Mouse (Mus musculus) thymus, adult 18-20 months (tissue): ENCODE measurements around the gene Gins3.
"Not testable (repeated sequence)": the region's sequence is repeated elsewhere in the genome, so short reads cannot be mapped to it uniquely, and the experiment has no call there.

Experiments
- DNase-seq, 2 experiments: peaks; one replicate each; pipeline ENCODE4 v3.0.0; 2022; ENCODE audit warnings: mixed read lengths in 2 of 2

The Gins3 gene

DNA sequence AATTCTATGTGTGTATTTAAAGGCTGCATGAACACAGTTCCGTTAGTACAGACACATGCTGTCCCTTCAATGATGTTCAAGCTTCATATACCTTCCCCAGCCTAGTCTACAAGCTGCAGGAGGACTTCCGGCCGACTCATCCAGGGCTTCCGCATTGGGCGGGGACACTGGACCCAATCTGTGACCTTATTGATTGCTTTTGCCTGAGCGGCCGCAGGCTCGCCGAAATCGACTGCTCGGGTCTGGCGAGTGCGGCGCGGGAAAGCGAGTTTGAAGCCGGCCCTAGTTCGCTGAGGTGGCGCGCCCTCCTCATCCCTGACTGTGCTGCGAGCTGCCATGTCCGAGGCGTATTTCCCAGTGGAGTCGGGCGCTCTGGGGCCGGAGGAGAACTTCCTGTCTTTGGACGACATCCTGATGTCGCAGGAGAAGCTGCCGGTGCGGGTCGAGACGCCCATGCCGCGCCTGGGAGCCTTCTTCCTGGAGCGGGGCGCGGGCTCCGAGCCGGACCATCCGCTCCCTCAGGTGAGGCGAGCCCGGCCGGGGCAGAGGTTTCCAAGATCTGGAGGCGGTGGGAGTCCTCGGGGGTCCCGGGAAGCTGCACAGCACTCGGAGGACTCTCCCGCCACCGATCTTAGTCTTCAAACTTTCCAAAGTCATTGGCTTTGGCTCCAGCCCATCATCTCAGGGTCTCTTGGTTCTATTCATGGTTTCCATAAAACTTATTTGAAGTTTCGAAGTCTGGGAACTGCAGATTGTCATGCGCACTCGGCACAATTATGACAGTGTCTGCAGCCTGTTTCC is at the start of gene Gins3:
Gene Gins3 (plus strand): TSS at position 192 of the 801 bp plus-strand sequence.
- peak; percentile 82 to 88 for DNase-seq

DNA sequence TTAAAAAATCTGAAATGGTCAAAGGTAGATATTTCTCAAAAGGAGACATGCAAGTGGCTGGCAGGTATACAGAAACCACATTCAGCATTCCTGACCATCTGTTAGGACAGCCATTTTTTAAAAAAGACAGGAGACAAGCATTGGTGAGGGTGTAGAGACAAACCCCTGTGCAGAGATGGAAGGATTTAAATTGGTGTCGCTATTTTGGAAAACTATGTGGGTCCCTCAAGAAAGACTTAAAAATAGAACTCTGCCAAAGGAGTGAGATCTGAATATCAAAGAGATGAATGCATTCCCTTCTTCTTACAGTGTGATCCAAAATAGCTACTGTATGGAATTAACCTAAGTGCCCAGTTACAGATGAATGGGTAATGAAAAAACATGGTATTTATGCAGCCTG is 45.9 kb upstream of the Gins3 start:
- DNase-seq, result no peak

GRCm38 (mm10) chr8:95589282-95589681 is 44.0 kb upstream of the Gins3 start:
- DNase-seq, result no peak

GRCm38 (mm10) chr8:95590539-95590938 is 42.7 kb upstream of the Gins3 start:
- DNase-seq, result no peak

DNA sequence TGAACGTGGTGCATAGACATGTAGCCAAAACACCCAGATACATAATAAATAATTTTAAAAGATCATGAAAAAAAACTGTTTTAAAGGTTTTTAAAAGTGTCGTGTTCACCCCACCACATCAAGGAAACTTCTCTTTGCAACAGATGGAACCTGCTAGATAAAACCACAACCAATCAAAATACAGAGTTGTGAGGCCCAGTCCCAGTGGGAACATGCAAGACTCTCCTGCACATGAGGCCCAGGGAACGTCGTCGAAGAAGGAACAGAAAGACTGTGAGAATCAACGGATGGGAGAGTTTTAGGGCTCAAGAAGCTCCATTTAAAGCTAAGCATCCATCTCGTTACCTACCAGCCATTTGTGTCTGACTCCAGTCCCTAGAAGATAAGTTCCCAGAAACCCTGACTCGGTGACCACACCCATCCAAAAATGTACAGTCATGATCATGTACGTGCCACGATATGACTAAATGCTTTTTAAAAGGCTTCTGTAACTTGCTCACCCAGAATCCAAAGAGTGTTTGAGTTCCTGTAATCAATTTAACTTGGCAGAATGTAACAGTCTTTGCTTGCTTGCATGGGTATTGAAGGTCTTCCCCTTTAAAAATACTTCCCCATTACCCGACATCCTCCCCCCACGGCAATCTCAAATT is 41.0 kb upstream of the Gins3 start:
- DNase-seq, result no peak

GRCm38 (mm10) chr8:95593439-95594393 is 39.5 kb upstream of the Gins3 start:
- DNase-seq, result no peak

DNA sequence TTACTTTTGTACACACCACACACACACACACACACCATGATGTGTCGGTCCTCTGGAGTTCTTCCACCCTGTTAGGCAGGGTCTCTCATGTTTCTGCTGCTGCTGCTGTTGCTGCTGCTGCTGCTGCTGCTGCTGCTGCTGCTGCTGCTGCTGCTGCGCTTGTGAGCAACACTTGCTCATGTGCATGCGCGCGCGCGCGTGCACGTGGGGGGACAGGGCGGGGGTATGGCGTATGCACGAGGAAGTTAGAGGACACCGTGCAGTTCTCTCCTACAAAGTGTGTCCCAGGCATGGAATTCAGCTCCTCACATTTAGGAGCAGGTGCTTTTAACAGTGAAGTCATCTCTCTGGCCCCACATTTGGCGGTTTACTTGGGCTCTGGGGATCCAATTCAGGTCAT is 38.1 kb upstream of the Gins3 start:
- no peak for DNase-seq

GRCm38 (mm10) chr8:95596841-95597241 is 36.4 kb upstream of the Gins3 start:
- DNase-seq, result no peak

DNA sequence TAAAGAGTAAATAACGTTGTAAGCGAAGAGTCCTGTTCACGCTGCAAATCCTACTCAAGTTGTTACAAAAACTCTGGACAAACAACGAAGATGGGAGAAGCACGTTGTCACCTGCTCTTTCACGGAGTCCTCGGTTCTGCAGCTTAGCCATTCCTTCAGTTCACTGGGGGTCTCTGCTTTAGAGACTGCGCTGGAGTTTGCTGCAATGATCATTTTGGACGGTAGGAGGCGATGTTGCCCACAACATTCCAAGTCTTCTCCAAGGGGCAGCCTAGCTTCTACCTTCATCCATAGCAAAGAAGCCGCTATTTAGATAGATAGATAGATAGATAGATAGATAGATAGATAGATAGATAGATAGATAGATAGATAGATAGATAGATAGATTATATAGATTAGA is 33.4 kb upstream of the Gins3 start:
- DNase-seq, result no peak

DNA sequence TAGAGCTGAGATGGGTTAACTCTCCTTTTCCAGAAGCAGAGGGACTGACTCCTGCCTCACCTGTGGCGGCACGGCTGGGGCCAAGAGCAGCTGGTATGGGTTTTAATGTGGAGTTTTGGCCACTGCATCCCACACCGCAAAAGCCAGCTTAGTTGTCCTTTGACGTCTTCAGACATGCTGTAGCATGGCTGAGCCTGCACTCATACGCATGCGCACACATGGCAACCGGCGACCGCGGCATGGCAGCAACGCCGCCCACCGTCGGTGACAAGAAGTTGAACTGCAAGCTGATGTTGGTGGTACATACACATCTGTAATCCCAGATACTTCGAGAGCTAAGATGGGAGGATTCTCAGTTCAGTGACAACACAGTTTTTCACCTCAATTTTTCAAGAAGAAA is 31.9 kb upstream of the Gins3 start:
- DNase-seq, result no peak

DNA sequence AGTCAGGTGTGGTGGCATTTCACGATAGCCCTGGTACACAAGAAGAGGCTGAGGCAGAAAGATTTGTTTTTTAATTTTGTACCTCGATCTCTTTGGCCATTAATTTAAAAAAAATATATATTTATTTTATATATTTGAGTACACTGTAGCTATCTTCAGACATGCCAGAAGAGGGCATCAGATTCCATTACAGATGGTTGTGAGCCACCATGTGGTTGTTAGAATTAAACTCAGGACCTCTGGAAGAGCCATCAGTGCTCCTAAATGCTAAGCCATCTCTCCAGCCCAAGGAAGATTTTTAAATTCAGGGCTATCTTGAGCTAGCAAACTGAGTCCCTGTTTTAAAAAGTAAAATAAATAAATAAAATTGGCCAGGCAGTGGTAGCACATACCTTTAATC is 31.1 kb upstream of the Gins3 start:
- DNase-seq, result no peak

- not testable (repeated sequence) for DNase-seq
Observed at GRCm38 (mm10) chr8:95606509-95606908, 26.7 kb upstream of the Gins3 start.

DNA sequence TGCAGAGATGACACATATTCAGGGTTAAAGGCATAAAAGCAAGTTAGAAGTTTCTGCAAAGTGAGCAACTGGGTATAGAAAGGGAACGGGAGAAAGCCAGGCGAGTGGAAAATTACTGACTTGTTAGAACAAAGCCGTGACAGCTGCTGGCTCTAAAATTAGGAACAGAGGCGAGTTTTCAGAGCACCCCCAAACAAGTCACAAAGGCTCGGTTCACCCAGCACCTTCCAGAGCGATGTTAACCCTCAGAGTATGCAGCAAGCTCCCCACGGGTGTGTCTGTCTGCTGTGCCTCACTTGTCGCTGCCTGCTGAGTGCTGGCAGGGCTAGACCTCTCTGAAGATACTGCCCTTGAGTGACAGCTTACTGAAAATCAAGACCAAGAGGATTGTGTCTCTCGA is 26.0 kb upstream of the Gins3 start:
- no peak for DNase-seq

GRCm38 (mm10) chr8:95609406-95609805 is 23.8 kb upstream of the Gins3 start:
- DNase-seq, result no peak

GRCm38 (mm10) chr8:95610749-95611148 is 22.5 kb upstream of the Gins3 start:
- no peak for DNase-seq

DNA sequence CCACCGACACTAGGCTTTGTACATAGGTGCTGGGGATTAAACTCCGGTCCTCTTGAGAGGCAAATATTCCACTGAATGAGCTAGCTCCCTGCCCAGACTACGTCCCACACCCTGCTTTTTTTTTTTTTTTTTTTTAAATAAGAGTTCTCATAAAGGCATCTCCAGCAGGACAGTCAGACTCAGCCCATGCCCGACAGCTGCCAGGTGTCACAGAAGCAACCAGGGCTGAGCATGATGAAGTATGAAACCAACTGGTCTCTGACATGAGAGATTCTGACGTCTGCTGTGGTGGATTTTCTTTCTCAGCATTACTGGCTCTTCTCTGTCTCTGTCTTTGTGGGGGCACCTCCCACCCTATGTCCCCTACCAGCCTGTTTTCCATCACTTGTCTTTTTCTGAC is 21.5 kb upstream of the Gins3 start:
- no peak for DNase-seq

GRCm38 (mm10) chr8:95616383-95616782 is 16.9 kb upstream of the Gins3 start:
- no peak for DNase-seq

GRCm38 (mm10) chr8:95620046-95620445 is 13.2 kb upstream of the Gins3 start:
- no peak for DNase-seq

GRCm38 (mm10) chr8:95624833-95625232 is 8.4 kb upstream of the Gins3 start:
- DNase-seq, result no peak

GRCm38 (mm10) chr8:95632840-95633239 is 413 bp upstream of the Gins3 start:
- no peak for DNase-seq

GRCm38 (mm10) chr8:95634063-95634340 is 749 bp downstream of the Gins3 start:
- no peak for DNase-seq

GRCm38 (mm10) chr8:95644942-95645341 is 11.7 kb downstream of the Gins3 start:
- no peak for DNase-seq

GRCm38 (mm10) chr8:95648251-95648650 is 15.0 kb downstream of the Gins3 start:
- DNase-seq, result no peak

DNA sequence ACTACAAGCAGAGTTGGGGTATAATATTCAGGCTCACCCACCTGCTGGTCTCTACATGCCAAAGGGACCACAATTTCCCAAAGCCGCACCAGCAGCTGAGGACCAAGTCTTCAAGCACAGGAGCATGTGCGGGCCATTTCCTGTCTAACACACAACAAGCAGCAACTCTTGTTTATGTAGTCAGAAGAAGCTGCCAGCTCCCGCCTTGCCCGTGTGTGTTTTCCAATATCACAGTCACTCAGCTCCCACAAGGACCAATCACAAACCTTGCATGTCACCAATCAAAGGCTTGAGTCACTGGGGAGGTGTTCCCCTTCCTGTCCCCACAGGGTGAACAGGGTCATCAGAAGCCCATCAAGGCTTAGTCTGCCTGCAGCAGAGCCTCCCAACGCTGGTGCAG is 20.1 kb downstream of the Gins3 start:
- DNase-seq, result no peak
